8 mouse cellular contexts compared by ENCODE assay signal in genomic region chr1:37864511-37865400, GRCm38 (mm10). TPM values are rescaled to one million over a fixed set of nuclear protein-coding genes. Genes with fewer than 3 reads are reported as not detected.
DNase-seq lines count a peak whose midpoint lies in the region; ATAC-seq lines count a peak whose summit lies in the region.

No protein-coding gene starts in this region.

- peak overlapping the region; percentile 61 for H3K4me2 ChIP-seq in hindbrain, embryonic 14.5 days (replicated peaks)

- under 1% methylated on average over 90 of the region's 90 CpGs for WGBS in hindbrain, embryonic 14.5 days

- ATAC-seq in hindbrain, embryonic 14.5 days (ENCODE audit: low FRiP score), result peak; percentile 98

- peak; percentile 98 for DNase-seq in R1 (ENCODE audit: low read depth, low spot score)
- peak; percentile 100 for DNase-seq in cerebellum, postnatal 25 days
- DNase-seq in frontal cortex, postnatal 25 days (ENCODE audit: low spot score in 2 of 2), result peak; percentile 98 to 99
- peak; percentile 99 for DNase-seq in hindbrain, embryonic 14.5 days (ENCODE audit: low spot score)
- DNase-seq in layer of hippocampus, postnatal 36 days, result peak; percentile 99 to 100
- peak; percentile 99 for DNase-seq in lung, postnatal 36 days
- peak; percentile 99 for DNase-seq in retina, postnatal 1 day
- DNase-seq in urinary bladder, adult 18-20 months (ENCODE audit: low spot score in 2 of 2), result peak; percentile 96 to 99

- peak overlapping the region; percentile 51 for H3K4me3 ChIP-seq in hindbrain, embryonic 14.5 days (replicated peaks; ENCODE audit: low read length)

- peak overlapping the region; percentile 68 for H3K9ac ChIP-seq in hindbrain, embryonic 14.5 days

- peak overlapping the region; percentile 89 for H3K27ac ChIP-seq in hindbrain, embryonic 14.5 days

- no peaks in the 10 kb centered on the region for H3K36me3 ChIP-seq in hindbrain, embryonic 14.5 days (replicated peaks; ENCODE audit: control insufficient read depth, insufficient read depth)

- no peaks in the 10 kb centered on the region for H3K9me3 ChIP-seq in hindbrain, embryonic 14.5 days (ENCODE audit: control insufficient read depth, low read length)

- no peaks in the 10 kb centered on the region for H3K27me3 ChIP-seq in hindbrain, embryonic 14.5 days (ENCODE audit: control insufficient read depth, insufficient read depth, low read length)

- no peaks in the 10 kb centered on the region for H3K4me1 ChIP-seq in hindbrain, embryonic 14.5 days (replicated peaks; ENCODE audit: control insufficient read depth, insufficient read depth, low read length)

RNA-seq across cellular contexts. Expression of gene Tsga10, which starts 1.5 kb away (rescaled TPM):
- polyA plus RNA-seq in hindbrain, embryonic 14.5 days (2014; fragmentation: Nextera tagmentation; extraction: Ambion mirVana), result 14.4 and 14.9 TPM in 2 replicates
- 10 to 100 TPM; 29.5 to 33.9 TPM for total RNA-seq in layer of hippocampus, postnatal 36 days (2021)

RNA-seq across cellular contexts. Expression of gene Lipt1, which starts 6.8 kb away (rescaled TPM):
- polyA plus RNA-seq in hindbrain, embryonic 14.5 days (2014; fragmentation: Nextera tagmentation; extraction: Ambion mirVana), result 7.9 and 9.0 TPM in 2 replicates
- total RNA-seq in layer of hippocampus, postnatal 36 days (2021), result 1 to 10 TPM; 7.5 to 7.7 TPM

RNA-seq across cellular contexts. Expression of gene Mitd1, which starts 25.5 kb away (rescaled TPM):
- polyA plus RNA-seq in hindbrain, embryonic 14.5 days (2014; fragmentation: Nextera tagmentation; extraction: Ambion mirVana), result 12.5 and 13.7 TPM in 2 replicates
- total RNA-seq in layer of hippocampus, postnatal 36 days (2021), result 10 to 100 TPM; 11.9 to 13.9 TPM

RNA-seq across cellular contexts. Expression of gene Mrpl30, which starts 25.5 kb away (rescaled TPM):
- polyA plus RNA-seq in hindbrain, embryonic 14.5 days (2014; fragmentation: Nextera tagmentation; extraction: Ambion mirVana), result 259 and 310 TPM in 2 replicates
- total RNA-seq in layer of hippocampus, postnatal 36 days (2021), result 100 to 1,000 TPM; 137 to 150 TPM

RNA-seq across cellular contexts. Expression of gene Lyg2, which starts 51.5 kb away (rescaled TPM):
- not detected in 2 replicates for polyA plus RNA-seq in hindbrain, embryonic 14.5 days (2014; fragmentation: Nextera tagmentation; extraction: Ambion mirVana)
- total RNA-seq in layer of hippocampus, postnatal 36 days (2021), result not detected

Comparison
In these comparisons a context has a peak if more than half of its experiments do, and no peak if none do; other contexts are left out.
1. Peak in every context shown above with its lines: DNase-seq, ATAC-seq, H3K4me3 ChIP-seq and H3K27ac ChIP-seq.